Mouse (Mus musculus) myocyte (in vitro differentiated cells): ENCODE data around the gene Sec22b.

ENCODE experiments used
- CEBPB ChIP-seq: IDR thresholded peaks from 2 replicates; pipeline ENCODE4 v1.6.1; 2011; ENCODE audit warnings: mild to moderate bottlenecking, moderate library complexity; ENCODE audit not compliant: poor library complexity, insufficient read depth, severe bottlenecking
- E2F4 ChIP-seq: IDR thresholded peaks from one replicate; pipeline ENCODE4 v1.6.1; 2011; ENCODE audit warnings: mild to moderate bottlenecking, control low read depth, moderate library complexity; ENCODE audit not compliant: insufficient read depth
- MAX ChIP-seq: IDR thresholded peaks from one replicate; pipeline ENCODE4 v1.6.1; 2011; ENCODE audit warnings: low read depth, mild to moderate bottlenecking, control low read depth
- MYOD1 ChIP-seq, 3 experiments: IDR thresholded peaks; one replicate each; pipeline ENCODE4 v1.6.1; 2011; ENCODE audit warnings: control low read depth in 2 of 3, low read depth in 2 of 3, mild to moderate bottlenecking in 2 of 3, moderate library complexity in 1 of 3; ENCODE audit not compliant: insufficient read length in 2 of 3, control insufficient read depth in 1 of 3
- MYOG ChIP-seq, 3 experiments: IDR thresholded peaks; one replicate each; pipeline ENCODE4 v1.6.1; 2011; ENCODE audit warnings: control low read depth in 2 of 3, low read depth in 2 of 3, mild to moderate bottlenecking in 2 of 3; ENCODE audit not compliant: insufficient read length in 2 of 3, control insufficient read depth in 1 of 3, insufficient read depth in 1 of 3
- POLR2A ChIP-seq: IDR thresholded peaks from one replicate; pipeline ENCODE4 v1.6.1; 2011; ENCODE audit warnings: low read depth, mild to moderate bottlenecking, control low read depth, moderate library complexity; ENCODE audit not compliant: insufficient read length
- POLR2AphosphoS2 ChIP-seq: IDR thresholded peaks from one replicate; pipeline ENCODE4 v1.6.1; 2011; ENCODE audit warnings: low read depth, control low read depth; ENCODE audit not compliant: insufficient read length
- REST ChIP-seq: IDR thresholded peaks from one replicate; pipeline ENCODE4 v1.6.1; 2011; ENCODE audit warnings: mild to moderate bottlenecking, control low read depth, moderate library complexity; ENCODE audit not compliant: insufficient read depth, insufficient read length
- SRF ChIP-seq: IDR thresholded peaks from one replicate; pipeline ENCODE4 v1.6.1; 2011; ENCODE audit warnings: low read depth; ENCODE audit not compliant: control insufficient read depth, insufficient read length
- TCF12 ChIP-seq: IDR thresholded peaks from one replicate; pipeline ENCODE4 v1.6.1; 2011; ENCODE audit warnings: mild to moderate bottlenecking, control low read depth; ENCODE audit not compliant: poor library complexity, insufficient read depth, severe bottlenecking
- USF1 ChIP-seq: IDR thresholded peaks from one replicate; pipeline ENCODE4 v1.6.1; 2011; ENCODE audit warnings: low read depth, mild to moderate bottlenecking, control low read depth, moderate library complexity

DNA sequence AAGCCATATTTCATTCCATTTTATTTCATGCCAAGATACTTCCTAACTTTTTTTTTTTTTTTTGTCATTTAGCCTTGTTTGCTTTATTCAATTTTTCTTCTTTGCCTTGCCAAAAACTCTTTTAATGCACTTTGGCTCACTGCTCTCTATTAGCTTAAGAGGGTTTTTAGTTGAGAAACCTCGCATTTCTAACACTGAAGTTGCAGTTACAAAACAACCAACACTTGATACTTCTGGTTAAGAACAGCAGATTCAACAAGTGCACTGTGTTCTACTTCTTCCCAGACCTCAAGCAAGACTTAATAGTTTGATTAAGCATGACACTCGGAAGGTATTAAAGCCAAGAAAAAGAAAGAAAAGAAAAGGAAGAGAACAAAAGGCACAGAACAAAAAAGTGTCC is 52.2 kb downstream of the Sec22b start:
- no peak for TF ChIP-seq CEBPB
- no peak for TF ChIP-seq POLR2A
- TF ChIP-seq MYOG (IDR thresholded peaks at IDR 0.05; ENCODE audit: control insufficient read depth in 1 of 3, insufficient read depth in 1 of 3, insufficient read length in 2 of 3, low read depth in 2 of 3): no peak
- TF ChIP-seq TCF12: no peak
- no peak for TF ChIP-seq MAX
- TF ChIP-seq USF1: no peak
- TF ChIP-seq REST: no peak
- TF ChIP-seq SRF: no peak
- no peak for TF ChIP-seq POLR2AphosphoS2
- TF ChIP-seq MYOD1 (IDR thresholded peaks at IDR 0.05; ENCODE audit: control insufficient read depth in 1 of 3, insufficient read length in 2 of 3, low read depth in 2 of 3): no peak
- no peak for TF ChIP-seq E2F4
